Mouse (Mus musculus): ENCODE measurements at regions not wholly inside any gene's neighbourhood (a gene's known extent, or its start where the extent isn't known, plus 50 kb on each side); places are given as distances from the start of the nearest gene placed in this dataset.

DNA sequence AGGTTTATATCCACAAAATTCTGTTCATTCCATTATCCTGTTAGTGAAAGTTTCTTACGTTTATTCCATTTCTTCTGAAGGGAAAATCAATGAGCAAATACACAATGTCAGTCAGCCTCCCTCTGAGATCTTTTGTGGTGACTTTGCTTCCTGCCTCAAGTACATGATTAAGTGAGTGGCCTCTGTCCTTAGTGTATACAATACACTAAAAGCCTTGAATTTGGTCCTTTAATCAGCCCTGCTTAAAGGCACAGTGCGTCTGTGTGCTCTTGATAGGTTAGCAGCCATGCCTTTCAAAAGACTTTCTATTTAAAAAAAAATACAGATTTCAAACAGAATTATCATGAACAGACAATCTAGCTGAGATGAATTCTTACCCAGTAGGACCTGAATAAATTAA lies 695.5 kb downstream of the Mat2b start:
- no peak for TF ChIP-seq CTCF (IDR thresholded peaks at IDR 0.05; ENCODE audit: low read depth, low read length)
- TF ChIP-seq POLR2A (IDR thresholded peaks at IDR 0.05; ENCODE audit: extremely low read depth, insufficient read depth, low read length) = no peak
